Mouse (Mus musculus): Measurements from ENCODE around the gene Mllt6.

GRCm38 (mm10) chr11:97660734-97661647 lies 2.2 kb upstream of the Mllt6 start:
- TF ChIP-seq HCFC1 (IDR thresholded peaks at IDR 0.05; ENCODE audit: borderline replicate concordance, insufficient read depth, low read length) (no peak), ZC3H11A (IDR thresholded peaks at IDR 0.05; ENCODE audit: borderline replicate concordance, low read depth, low read length) (no peak), MAFK (IDR thresholded peaks at IDR 0.05; ENCODE audit: insufficient read depth, low read depth, low read length) (no peak), ZNF384 (IDR thresholded peaks at IDR 0.05; ENCODE audit: low read depth, low read length) (no peak)

Data from ES-E14 (cell line).